Mouse (Mus musculus): ENCODE measurements around the gene Coro2a. TPM values are rescaled to one million over a fixed set of nuclear protein-coding genes. Genes with fewer than 3 reads are reported as not detected.

Gene Coro2a
- polyA plus RNA-seq, 1 experiment from 2014 or later, result 10.8 TPM

- Histone ChIP-seq H3K9ac (replicated peaks; ENCODE audit: low read depth, low read length) (no peak overlapping the region), H3K4me3 (ENCODE audit: low read depth, low read length) (no peak overlapping the region), H3K4me2 (replicated peaks; ENCODE audit: low read depth, low read length) (no peak overlapping the region), H3K4me1 (ENCODE audit: control insufficient read depth, insufficient read depth, low read length) (no peaks in the 10 kb centered on the region), H3K36me3 (ENCODE audit: control insufficient read depth, insufficient read depth, low read length) (no peaks in the 10 kb centered on the region), H3K27me3 (ENCODE audit: control insufficient read depth, insufficient read depth, low read length) (no peaks in the 10 kb centered on the region), H3K9me3 (ENCODE audit: control insufficient read depth, low read depth, low read length) (no peaks in the 10 kb centered on the region), H3K27ac (ENCODE audit: low read length) (no peak overlapping the region)
- ATAC-seq (ENCODE audit: insufficient number of reproducible peaks, insufficient read depth, low FRiP score, low read depth), result no peak
- WGBS, result 93% methylated on average over 4 of the region's 4 CpGs
Measured at GRCm38 (mm10) chr4:46565393-46565955, 36.5 kb downstream of the Coro2a start.

- H3K36me3 ChIP-seq (ENCODE audit: control insufficient read depth, insufficient read depth, low read length), result no peaks in the 10 kb centered on the region
Measured at GRCm38 (mm10) chr4:46564247-46564646, 37.8 kb downstream of the Coro2a start.

GRCm38 (mm10) chr4:46563847-46564246, 38.2 kb downstream of the Coro2a start:
- H3K4me2 ChIP-seq (replicated peaks; ENCODE audit: low read depth, low read length), result no peak overlapping the region
- no peak for ATAC-seq (ENCODE audit: insufficient number of reproducible peaks, insufficient read depth, low FRiP score, low read depth)
- 56% methylated on average over 10 of the region's 10 CpGs for WGBS

More at GRCm38 (mm10) chr4:46564247-46564646, 37.8 kb downstream of the Coro2a start:
- ATAC-seq (ENCODE audit: insufficient number of reproducible peaks, insufficient read depth, low FRiP score, low read depth), result no peak
- Histone ChIP-seq H3K4me3 (ENCODE audit: low read depth, low read length) (no peak overlapping the region), H3K4me1 (ENCODE audit: control insufficient read depth, insufficient read depth, low read length) (no peaks in the 10 kb centered on the region), H3K27ac (ENCODE audit: low read length) (no peak overlapping the region), H3K9ac (replicated peaks; ENCODE audit: low read depth, low read length) (no peak overlapping the region), H3K4me2 (replicated peaks; ENCODE audit: low read depth, low read length) (no peak overlapping the region), H3K9me3 (ENCODE audit: control insufficient read depth, low read depth, low read length) (no peaks in the 10 kb centered on the region), H3K27me3 (ENCODE audit: control insufficient read depth, insufficient read depth, low read length) (no peaks in the 10 kb centered on the region)
- 84% methylated on average over 4 of the region's 4 CpGs for WGBS

GRCm38 (mm10) chr4:46562841-46563240, 39.2 kb downstream of the Coro2a start:
- no peaks in the 10 kb centered on the region for H3K9me3 ChIP-seq (ENCODE audit: control insufficient read depth, low read depth, low read length)
- WGBS, result 94% methylated on average over 14 of the region's 14 CpGs
- no peak overlapping the region for H3K4me3 ChIP-seq (ENCODE audit: low read depth, low read length)
- ATAC-seq (ENCODE audit: insufficient number of reproducible peaks, insufficient read depth, low FRiP score, low read depth), result no peak
- no peaks in the 10 kb centered on the region for H3K4me1 ChIP-seq (ENCODE audit: control insufficient read depth, insufficient read depth, low read length)
- H3K4me2 ChIP-seq (replicated peaks; ENCODE audit: low read depth, low read length), result no peak overlapping the region
- no peak overlapping the region for H3K9ac ChIP-seq (replicated peaks; ENCODE audit: low read depth, low read length)
- no peaks in the 10 kb centered on the region for H3K27me3 ChIP-seq (ENCODE audit: control insufficient read depth, insufficient read depth, low read length)
- H3K36me3 ChIP-seq (ENCODE audit: control insufficient read depth, insufficient read depth, low read length), result no peaks in the 10 kb centered on the region
- H3K27ac ChIP-seq (ENCODE audit: low read length), result no peak overlapping the region

More at GRCm38 (mm10) chr4:46563847-46564246, 38.2 kb downstream of the Coro2a start:
- H3K4me3 ChIP-seq (ENCODE audit: low read depth, low read length), result no peak overlapping the region
- H3K4me1 ChIP-seq (ENCODE audit: control insufficient read depth, insufficient read depth, low read length), result no peaks in the 10 kb centered on the region
- no peaks in the 10 kb centered on the region for H3K36me3 ChIP-seq (ENCODE audit: control insufficient read depth, insufficient read depth, low read length)
- no peaks in the 10 kb centered on the region for H3K9me3 ChIP-seq (ENCODE audit: control insufficient read depth, low read depth, low read length)
- no peak overlapping the region for H3K9ac ChIP-seq (replicated peaks; ENCODE audit: low read depth, low read length)
- H3K27ac ChIP-seq (ENCODE audit: low read length), result no peak overlapping the region
- H3K27me3 ChIP-seq (ENCODE audit: control insufficient read depth, insufficient read depth, low read length), result no peaks in the 10 kb centered on the region

- Histone ChIP-seq H3K9ac (replicated peaks; ENCODE audit: low read depth, low read length) (no peak overlapping the region), H3K27me3 (ENCODE audit: control insufficient read depth, insufficient read depth, low read length) (no peaks in the 10 kb centered on the region)
Measured at GRCm38 (mm10) chr4:46562037-46562436, 40.0 kb downstream of the Coro2a start.

GRCm38 (mm10) chr4:46560069-46560705, 41.8 kb downstream of the Coro2a start:
- WGBS, result 70% methylated on average over 14 of the region's 14 CpGs
- no peak overlapping the region for H3K4me3 ChIP-seq (ENCODE audit: low read depth, low read length)
- H3K4me2 ChIP-seq (replicated peaks; ENCODE audit: low read depth, low read length), result no peak overlapping the region
- ATAC-seq (ENCODE audit: insufficient number of reproducible peaks, insufficient read depth, low FRiP score, low read depth), result no peak
- H3K9me3 ChIP-seq (ENCODE audit: control insufficient read depth, low read depth, low read length), result no peaks in the 10 kb centered on the region
- no peaks in the 10 kb centered on the region for H3K27me3 ChIP-seq (ENCODE audit: control insufficient read depth, insufficient read depth, low read length)
- no peaks in the 10 kb centered on the region for H3K4me1 ChIP-seq (ENCODE audit: control insufficient read depth, insufficient read depth, low read length)
- H3K36me3 ChIP-seq (ENCODE audit: control insufficient read depth, insufficient read depth, low read length), result no peaks in the 10 kb centered on the region
- H3K27ac ChIP-seq (ENCODE audit: low read length), result no peak overlapping the region
- no peak overlapping the region for H3K9ac ChIP-seq (replicated peaks; ENCODE audit: low read depth, low read length)

More at GRCm38 (mm10) chr4:46562037-46562436, 40.0 kb downstream of the Coro2a start:
- no peak for ATAC-seq (ENCODE audit: insufficient number of reproducible peaks, insufficient read depth, low FRiP score, low read depth)
- Histone ChIP-seq H3K27ac (ENCODE audit: low read length) (no peak overlapping the region), H3K9me3 (ENCODE audit: control insufficient read depth, low read depth, low read length) (no peaks in the 10 kb centered on the region), H3K4me3 (ENCODE audit: low read depth, low read length) (no peak overlapping the region), H3K36me3 (ENCODE audit: control insufficient read depth, insufficient read depth, low read length) (no peaks in the 10 kb centered on the region), H3K4me2 (replicated peaks; ENCODE audit: low read depth, low read length) (no peak overlapping the region), H3K4me1 (ENCODE audit: control insufficient read depth, insufficient read depth, low read length) (no peaks in the 10 kb centered on the region)
- 79% methylated on average over 5 of the region's 5 CpGs for WGBS

GRCm38 (mm10) chr4:46558672-46559667, 43.0 kb downstream of the Coro2a start:
- no peak overlapping the region for H3K4me3 ChIP-seq (ENCODE audit: low read depth, low read length)
- H3K4me2 ChIP-seq (replicated peaks; ENCODE audit: low read depth, low read length), result no peak overlapping the region
- H3K27ac ChIP-seq (ENCODE audit: low read length), result no peak overlapping the region
- ATAC-seq (ENCODE audit: insufficient number of reproducible peaks, insufficient read depth, low FRiP score, low read depth), result no peak
- no peaks in the 10 kb centered on the region for H3K27me3 ChIP-seq (ENCODE audit: control insufficient read depth, insufficient read depth, low read length)
- no peaks in the 10 kb centered on the region for H3K9me3 ChIP-seq (ENCODE audit: control insufficient read depth, low read depth, low read length)
- H3K9ac ChIP-seq (replicated peaks; ENCODE audit: low read depth, low read length), result no peak overlapping the region
- no peaks in the 10 kb centered on the region for H3K4me1 ChIP-seq (ENCODE audit: control insufficient read depth, insufficient read depth, low read length)
- 55% methylated on average over 22 of the region's 22 CpGs for WGBS
- no peaks in the 10 kb centered on the region for H3K36me3 ChIP-seq (ENCODE audit: control insufficient read depth, insufficient read depth, low read length)

GRCm38 (mm10) chr4:46556933-46557332, 45.1 kb downstream of the Coro2a start:
- Histone ChIP-seq H3K9ac (replicated peaks; ENCODE audit: low read depth, low read length) (no peak overlapping the region), H3K4me1 (ENCODE audit: control insufficient read depth, insufficient read depth, low read length) (no peaks in the 10 kb centered on the region), H3K4me2 (replicated peaks; ENCODE audit: low read depth, low read length) (no peak overlapping the region), H3K27ac (ENCODE audit: low read length) (no peak overlapping the region), H3K4me3 (ENCODE audit: low read depth, low read length) (no peak overlapping the region), H3K36me3 (ENCODE audit: control insufficient read depth, insufficient read depth, low read length) (no peaks in the 10 kb centered on the region), H3K9me3 (ENCODE audit: control insufficient read depth, low read depth, low read length) (no peaks in the 10 kb centered on the region), H3K27me3 (ENCODE audit: control insufficient read depth, insufficient read depth, low read length) (no peaks in the 10 kb centered on the region)
- WGBS, result 74% methylated on average over 3 of the region's 3 CpGs
- ATAC-seq (ENCODE audit: insufficient number of reproducible peaks, insufficient read depth, low FRiP score, low read depth), result no peak

All from stomach, embryonic 14.5 days (tissue).